Mouse (Mus musculus): Measurements from ENCODE around the gene Sva. TPM values are rescaled to one million over a fixed set of nuclear protein-coding genes. Genes with fewer than 3 reads are reported as not detected.

The Sva gene
- not detected in 2 replicates for polyA plus RNA-seq (2014; fragmentation: Nextera tagmentation; extraction: Ambion mirVana)

- H3K4me1 ChIP-seq (ENCODE audit: control insufficient read depth, insufficient read depth, low read length), result no peaks in the 10 kb centered on the region
- no peaks in the 10 kb centered on the region for H3K36me3 ChIP-seq (ENCODE audit: control insufficient read depth, insufficient read depth, low read length)
- no peak for ATAC-seq (ENCODE audit: low FRiP score, low TSS enrichment)
- H3K27ac ChIP-seq (ENCODE audit: low read depth, low read length), result no peak within 1 kb of the TSS
- H3K9me3 ChIP-seq (ENCODE audit: control insufficient read depth, low read length), result no peaks in the 10 kb centered on the region
- H3K27me3 ChIP-seq (ENCODE audit: control insufficient read depth, insufficient read depth, low read length), result no peaks in the 10 kb centered on the region
- no peak within 1 kb of the TSS for H3K4me2 ChIP-seq (replicated peaks; ENCODE audit: low read depth, low read length)
- H3K4me3 ChIP-seq (ENCODE audit: low read length), result no peak within 1 kb of the TSS
- H3K9ac ChIP-seq (ENCODE audit: low read depth, low read length), result no peak within 1 kb of the TSS
These were observed at the start of gene Sva for GRCm38 (mm10) chr6:42038094-42038493. Gene Sva (plus strand): TSS chr6:42038394.

Other genes with a start within 250 kb of the Sva start
- gene Pip, start 190.9 kb upstream of the Sva start, polyA plus RNA-seq (2014; fragmentation: Nextera tagmentation; extraction: Ambion mirVana), result not detected in 2 replicates
- gene Sval2, start 185.4 kb upstream of the Sva start, polyA plus RNA-seq (2014; fragmentation: Nextera tagmentation; extraction: Ambion mirVana), result not detected in 2 replicates
- gene Sval1, start 86.8 kb upstream of the Sva start, polyA plus RNA-seq (2014; fragmentation: Nextera tagmentation; extraction: Ambion mirVana), result not detected in 2 replicates
- gene Sval3, start 70.3 kb upstream of the Sva start, polyA plus RNA-seq (2014; fragmentation: Nextera tagmentation; extraction: Ambion mirVana), result not detected in 2 replicates
- not detected in 2 replicates for gene Tas2r139, start 102.5 kb downstream of the Sva start, polyA plus RNA-seq (2014; fragmentation: Nextera tagmentation; extraction: Ambion mirVana)
- gene Tas2r144, start 176.9 kb downstream of the Sva start, polyA plus RNA-seq (2014; fragmentation: Nextera tagmentation; extraction: Ambion mirVana), result not detected in 2 replicates
- 33.3 and 37.2 TPM in 2 replicates for gene Gstk1, start 207.5 kb downstream of the Sva start, polyA plus RNA-seq (2014; fragmentation: Nextera tagmentation; extraction: Ambion mirVana)
- gene Tmem139, start 223.6 kb downstream of the Sva start, polyA plus RNA-seq (2014; fragmentation: Nextera tagmentation; extraction: Ambion mirVana), result 2.6 and 3.0 TPM in 2 replicates
- 46.1 and 66.5 TPM in 2 replicates for gene Casp2, start 226.6 kb downstream of the Sva start, polyA plus RNA-seq (2014; fragmentation: Nextera tagmentation; extraction: Ambion mirVana)
- gene Clcn1, start 248.3 kb downstream of the Sva start, polyA plus RNA-seq (2014; fragmentation: Nextera tagmentation; extraction: Ambion mirVana), result 0.20 TPM in 2 replicates